Mouse (Mus musculus) erythroblast, embryonic 14.5 days (primary cell): ENCODE data around the gene Bach2.

Experiments used
- GATA1 ChIP-seq: IDR thresholded peaks from 2 replicates; pipeline ENCODE4 v1.6.1; 2012; ENCODE audit warnings: low read length, inconsistent platforms, mixed read lengths
- TAL1 ChIP-seq: IDR thresholded peaks from 3 replicates; pipeline ENCODE4 v1.6.1; 2012; ENCODE audit warnings: low read length, inconsistent platforms, mixed read lengths

GRCm38 (mm10) chr4:32189416-32190036 is 49.1 kb upstream of the Bach2 start:
- TF ChIP-seq GATA1 (no peak), TAL1 (no peak)
